Mouse (Mus musculus) hindbrain, embryonic 10.5 days (tissue): ENCODE results near the gene Sytl5. TPM values are rescaled to one million over a fixed set of nuclear protein-coding genes. Genes with fewer than 3 reads are reported as not detected.
A peak's percentile ranks its signal among the peaks of the same experiment; 100 is the strongest.

Experiments
- DNase-seq: peaks from one replicate; pipeline ENCODE4 v3.0.0-alpha.2; 2017; ENCODE audit warnings: low spot score
- H3K27ac ChIP-seq: fragments of 300-500 bp; sonication (generic); 2 replicates; pipeline ENCODE4 v1.5.1; 2016; ENCODE audit warnings: mild to moderate bottlenecking, moderate library complexity
- H3K27me3 ChIP-seq: fragments of 300-500 bp; sonication (generic); 2 replicates; pipeline ENCODE4 v1.6.1; 2016; ENCODE audit warnings: mild to moderate bottlenecking; ENCODE audit not compliant: poor library complexity, insufficient read depth, severe bottlenecking
- H3K36me3 ChIP-seq: fragments of 300-500 bp; sonication (generic); 2 replicates; pipeline ENCODE4 v1.6.1; 2016; ENCODE audit warnings: mild to moderate bottlenecking, moderate library complexity
- H3K4me1 ChIP-seq: fragments of 300-500 bp; sonication (generic); replicated peaks from 2 replicates; pipeline ENCODE4 v1.6.1; 2016; ENCODE audit warnings: mild to moderate bottlenecking
- H3K4me3 ChIP-seq: fragments of 300-500 bp; sonication (generic); 2 replicates; pipeline ENCODE4 v1.5.1; 2016; ENCODE audit warnings: mild to moderate bottlenecking, moderate library complexity
- H3K9me3 ChIP-seq: fragments of 300-500 bp; sonication (generic); 2 replicates; pipeline ENCODE4 v1.6.1; 2016; ENCODE audit warnings: mild to moderate bottlenecking, moderate library complexity
- WGBS: fragments of 180-500 bp; shearing (Covaris S2); methylation state at CpG from one replicate; pipeline ENCODE4 v1.1.7; 2016; 5-methylcytosine and 5-hydroxymethylcytosine counted together
- polyA plus RNA-seq: library from polyadenylated mRNA; unstranded; fragments of >200 nt; fragmentation: Nextera tagmentation; extraction: Ambion mirVana; gene quantifications from 2 replicates; pipeline ENCODE4 v1.2.1, GENCODE M21; 2016

The Sytl5 gene
- 0.11 and 0.22 TPM in 2 replicates for polyA plus RNA-seq

DNA sequence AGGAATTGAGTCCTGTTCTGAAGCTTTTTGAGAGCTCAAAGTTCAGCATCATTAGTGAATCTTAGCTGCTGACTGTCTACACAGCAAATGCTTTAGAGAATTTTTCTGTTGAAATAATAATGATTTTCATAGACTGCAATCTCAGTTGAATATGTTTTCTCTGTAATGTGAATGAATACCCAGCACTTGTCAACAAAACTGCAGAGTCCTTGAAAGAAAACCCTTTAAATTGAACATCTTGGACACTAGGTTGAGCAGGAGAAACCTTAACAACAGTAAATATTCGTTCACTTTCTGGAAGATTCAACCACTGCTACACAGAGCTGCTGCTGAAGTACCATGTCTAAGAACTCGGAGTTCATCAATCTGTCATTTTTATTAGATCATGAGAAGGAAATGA, at the start of gene Sytl5:
Sytl5 (plus strand) TSS at position 301 of the 400 bp plus-strand sequence.
- no peak for DNase-seq
- no peaks in the 10 kb centered on the region for H3K27me3 ChIP-seq

DNA sequence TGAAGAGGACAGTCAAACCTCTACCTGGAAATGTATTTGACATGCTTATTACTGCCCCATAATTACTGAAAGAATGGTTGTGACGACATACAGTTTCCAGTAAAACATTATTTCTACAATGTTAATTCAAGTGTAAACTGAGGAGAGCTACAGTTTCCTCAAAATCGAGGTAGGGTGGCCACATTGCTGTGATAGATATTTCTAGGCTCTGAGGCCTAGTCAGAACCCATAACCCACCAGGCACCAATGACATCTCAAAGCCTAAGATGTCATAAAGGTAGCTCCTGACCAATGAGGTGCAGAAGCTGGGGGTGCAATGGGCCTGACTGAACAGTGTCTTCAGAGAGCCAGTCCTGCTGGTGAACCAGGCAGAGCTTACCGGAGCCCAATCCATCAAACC, 38.8 kb upstream of the Sytl5 start, which contains the start of gene Hypm:
Hypm (plus strand) TSS at position 301 of the 400 bp plus-strand sequence.
- Histone ChIP-seq H3K36me3 (no peaks in the 10 kb centered on the region), H3K27ac (no peak within 1 kb of the TSS), H3K4me3 (no peak within 1 kb of the TSS), H3K27me3 (no peaks in the 10 kb centered on the region), H3K9me3 (no peaks in the 10 kb centered on the region), H3K4me1 (no peaks in the 10 kb centered on the region)
- WGBS: 83% methylated on average over 3 of the region's 3 CpGs
- no peak for DNase-seq

More for the DNA sequence above, at the start of gene Sytl5:
- Histone ChIP-seq H3K36me3 (no peaks in the 10 kb centered on the region), H3K27ac (no peak within 1 kb of the TSS), H3K4me3 (no peak within 1 kb of the TSS), H3K9me3 (no peaks in the 10 kb centered on the region), H3K4me1 (no peaks in the 10 kb centered on the region)
- WGBS: 72% methylated on average over 2 of the region's 2 CpGs

DNA sequence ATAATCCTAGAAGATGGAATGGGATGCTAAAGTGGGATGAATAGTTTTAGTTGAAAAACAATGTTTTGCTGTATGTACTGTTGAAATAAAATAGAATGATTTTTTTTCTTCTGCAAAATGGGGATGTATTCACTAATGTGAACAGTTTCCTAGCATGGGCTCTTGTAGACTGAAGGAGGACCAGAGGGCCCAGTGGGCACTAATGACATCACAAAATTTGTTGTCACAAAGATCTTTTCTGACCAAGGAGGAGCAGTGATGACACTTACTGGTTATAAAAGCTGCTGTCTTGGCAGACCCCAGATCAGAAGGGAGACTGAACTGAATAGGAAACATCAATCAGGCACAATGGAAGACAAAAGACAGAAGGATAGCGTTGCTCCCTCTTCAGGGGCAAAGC, 36.0 kb upstream of the Sytl5 start, which contains the start of gene H2al3:
H2al3 (plus strand) TSS at position 301 of the 400 bp plus-strand sequence.
- H3K9me3 ChIP-seq: no peaks in the 10 kb centered on the region
- no peaks in the 10 kb centered on the region for H3K36me3 ChIP-seq
- H3K4me3 ChIP-seq: no peak within 1 kb of the TSS
- WGBS: 48% methylated on average over 1 of the region's 1 CpGs
- H3K4me1 ChIP-seq: no peaks in the 10 kb centered on the region
- H3K27me3 ChIP-seq: no peaks in the 10 kb centered on the region
- H3K27ac ChIP-seq: no peak within 1 kb of the TSS
- no peak for DNase-seq

DNA sequence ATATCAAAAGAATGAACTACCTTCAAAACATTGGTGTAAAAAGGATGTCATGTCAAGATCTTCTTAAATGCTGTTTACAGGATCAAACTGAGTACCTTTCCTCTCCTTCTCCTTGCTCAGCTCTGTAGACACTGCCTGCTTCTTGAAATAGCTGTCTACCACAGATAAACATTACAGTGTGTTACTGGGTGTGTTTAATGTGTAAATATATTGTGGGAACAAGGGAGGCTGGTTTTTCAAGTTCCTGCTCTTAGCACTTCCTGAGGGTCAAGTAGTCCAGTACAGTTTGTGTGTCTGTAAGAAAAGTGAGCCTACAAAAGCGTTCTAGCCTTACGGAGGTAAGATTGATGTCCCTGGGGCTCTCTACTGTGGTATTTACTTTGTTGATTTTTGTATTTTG, 23.6 kb upstream of the Sytl5 start:
- H3K9me3 ChIP-seq: no peaks in the 10 kb centered on the region
- no peaks in the 10 kb centered on the region for H3K4me1 ChIP-seq
- no peaks in the 10 kb centered on the region for H3K27me3 ChIP-seq
- DNase-seq: no peak
- H3K4me3 ChIP-seq: no peak overlapping the region
- WGBS: 93% methylated on average over 2 of the region's 2 CpGs
- no peak overlapping the region for H3K27ac ChIP-seq
- H3K36me3 ChIP-seq: no peaks in the 10 kb centered on the region

DNA sequence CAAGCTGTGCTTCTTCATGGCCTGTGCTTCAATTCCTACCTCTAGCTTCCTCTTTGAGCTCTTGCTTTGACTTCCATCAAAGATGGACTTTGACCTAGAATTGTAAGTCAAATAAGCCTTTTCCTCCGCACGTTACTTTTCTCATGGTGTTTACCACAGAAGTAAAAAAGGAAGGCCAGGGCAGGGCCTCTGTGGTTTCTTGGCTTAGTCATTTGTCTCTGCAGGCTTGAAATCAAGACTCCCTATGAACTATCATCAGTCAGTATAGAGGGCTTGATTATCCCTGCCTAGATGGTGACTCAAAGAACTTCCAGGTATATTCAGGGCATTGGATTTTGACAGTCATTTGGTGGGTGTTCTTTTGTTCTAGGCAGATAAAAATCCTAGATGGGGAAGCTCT, 9.9 kb upstream of the Sytl5 start:
- no peaks in the 10 kb centered on the region for H3K36me3 ChIP-seq
- H3K27ac ChIP-seq: no peak overlapping the region
- no peak for DNase-seq
- H3K4me1 ChIP-seq: no peaks in the 10 kb centered on the region
- 90% methylated on average over 2 of the region's 2 CpGs for WGBS
- no peak overlapping the region for H3K4me3 ChIP-seq
- no peaks in the 10 kb centered on the region for H3K27me3 ChIP-seq
- no peaks in the 10 kb centered on the region for H3K9me3 ChIP-seq

DNA sequence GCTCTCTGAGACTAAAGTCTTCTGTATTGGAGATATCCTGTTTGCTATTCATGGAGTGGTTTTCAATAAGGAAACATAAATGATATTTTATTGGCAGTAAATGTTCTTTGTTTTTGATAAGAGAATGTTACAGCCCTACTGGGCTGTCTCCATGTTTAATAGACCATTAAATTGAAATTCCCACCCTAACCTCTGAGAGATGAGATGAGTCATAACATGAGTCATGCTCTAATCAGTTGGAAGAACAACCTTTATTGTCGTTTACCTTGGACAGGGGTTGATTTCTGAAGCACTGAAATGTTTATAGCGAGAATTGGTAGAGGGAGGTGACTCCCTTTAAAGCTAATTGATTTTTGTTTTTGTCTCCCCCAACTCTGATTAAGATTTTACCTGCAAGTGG, 24.1 kb downstream of the Sytl5 start:
- H3K27ac ChIP-seq: no peak overlapping the region
- H3K4me1 ChIP-seq: no peaks in the 10 kb centered on the region
- WGBS: 64% methylated on average over 2 of the region's 2 CpGs
- no peak for DNase-seq
- H3K4me3 ChIP-seq: no peak overlapping the region
- no peaks in the 10 kb centered on the region for H3K9me3 ChIP-seq
- no peaks in the 10 kb centered on the region for H3K27me3 ChIP-seq
- H3K36me3 ChIP-seq: no peaks in the 10 kb centered on the region

DNA sequence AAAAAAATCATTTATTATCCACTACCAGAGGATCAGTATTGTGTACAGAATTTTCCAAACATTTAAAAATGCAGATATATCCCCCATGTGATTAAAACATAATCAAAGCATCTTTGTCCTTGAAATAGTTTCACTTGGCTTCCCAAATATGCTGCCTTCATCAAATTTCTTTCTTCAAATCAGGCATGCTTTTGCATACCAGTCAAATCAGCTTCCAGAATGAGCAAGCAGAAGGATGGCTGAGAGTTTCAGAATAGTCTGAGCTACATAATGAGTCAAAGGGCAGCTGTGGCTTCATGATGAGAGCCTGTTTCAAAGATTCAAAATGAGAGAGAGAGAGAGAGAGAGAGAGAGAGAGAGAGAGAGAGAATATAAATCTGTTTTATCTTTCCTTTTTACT, 48.4 kb downstream of the Sytl5 start:
- DNase-seq: no peak
- H3K36me3 ChIP-seq: no peaks in the 10 kb centered on the region
- no peaks in the 10 kb centered on the region for H3K9me3 ChIP-seq
- no peaks in the 10 kb centered on the region for H3K4me1 ChIP-seq
- no peaks in the 10 kb centered on the region for H3K27me3 ChIP-seq
- no peak overlapping the region for H3K27ac ChIP-seq
- H3K4me3 ChIP-seq: no peak overlapping the region

DNA sequence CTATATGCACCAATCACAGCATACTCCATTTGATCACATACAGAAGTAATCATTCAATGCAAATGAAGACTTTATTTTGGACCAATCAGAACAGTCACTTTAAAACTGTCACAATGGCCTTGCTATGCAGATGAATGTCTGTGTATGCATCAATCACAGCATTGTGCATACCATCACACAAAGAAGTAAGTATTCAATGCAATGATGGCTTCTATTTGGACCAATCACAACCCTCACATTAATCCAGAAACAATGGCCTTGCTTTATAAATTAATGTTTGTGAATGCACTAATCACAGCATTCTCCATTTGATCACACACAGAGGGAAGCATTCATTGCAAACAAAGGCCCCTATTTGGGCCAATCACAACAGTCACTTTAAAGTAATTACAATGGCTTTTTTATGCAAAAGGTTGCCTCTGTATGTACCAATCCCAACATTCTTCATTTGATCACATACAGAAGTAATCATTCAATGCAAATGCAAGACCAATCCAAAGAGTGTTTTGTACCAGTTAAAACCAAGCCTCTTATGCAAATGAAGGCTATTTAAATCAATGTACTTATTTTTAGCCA, 98.8 kb downstream of the Sytl5 start:
- H3K4me1 ChIP-seq: no peaks in the 10 kb centered on the region
- no peaks in the 10 kb centered on the region for H3K27me3 ChIP-seq
- H3K9me3 ChIP-seq: no peaks in the 10 kb centered on the region
- no peak overlapping the region for H3K27ac ChIP-seq
- H3K36me3 ChIP-seq: no peaks in the 10 kb centered on the region
- H3K4me3 ChIP-seq: no peak overlapping the region
- DNase-seq: no peak

DNA sequence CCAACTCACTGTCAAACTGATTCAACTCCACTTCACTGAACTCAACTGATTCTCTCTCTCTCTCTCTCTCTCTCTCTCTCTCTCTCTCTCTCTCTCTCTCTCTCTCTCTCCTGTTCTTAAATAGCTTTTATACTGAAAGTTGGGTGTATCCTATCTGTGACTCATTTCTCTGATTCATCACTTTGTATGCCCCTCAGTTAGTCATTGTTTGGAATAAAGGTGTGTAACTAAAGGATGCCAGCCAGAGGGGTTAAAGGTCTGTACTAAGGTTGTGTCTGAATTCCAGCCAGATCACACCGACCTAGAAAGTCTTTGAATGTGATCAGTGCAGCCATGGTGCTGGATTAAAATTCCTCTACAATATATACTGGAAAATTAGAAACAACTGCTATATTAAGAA, 115.3 kb downstream of the Sytl5 start:
- Histone ChIP-seq H3K27ac (no peak overlapping the region), H3K27me3 (no peaks in the 10 kb centered on the region), H3K36me3 (no peaks in the 10 kb centered on the region), H3K4me1 (no peaks in the 10 kb centered on the region), H3K9me3 (no peaks in the 10 kb centered on the region), H3K4me3 (no peak overlapping the region)
- 84% methylated on average over 1 of the region's 1 CpGs for WGBS
- no peak for DNase-seq

DNA sequence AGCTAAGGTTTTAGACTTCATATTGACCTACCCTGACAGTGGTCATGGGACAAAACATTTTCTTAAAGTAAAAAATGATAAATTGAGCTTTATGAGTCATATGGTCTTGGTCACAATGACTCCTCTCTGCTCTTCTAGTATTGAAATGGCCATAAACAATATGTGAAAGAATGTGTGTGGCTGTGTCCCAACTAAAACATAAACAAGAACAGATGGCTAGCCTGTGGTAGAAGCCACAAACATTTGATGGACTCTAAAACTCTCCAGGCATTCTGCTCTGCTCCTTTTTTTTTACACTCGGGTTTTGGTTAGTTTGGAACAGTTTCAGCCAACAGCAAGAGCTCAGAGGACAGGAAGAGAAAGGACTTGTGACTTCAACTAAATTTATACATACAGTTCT, 120.5 kb downstream of the Sytl5 start:
- no peak for DNase-seq
- no peaks in the 10 kb centered on the region for H3K9me3 ChIP-seq
- no peak overlapping the region for H3K4me3 ChIP-seq
- no peaks in the 10 kb centered on the region for H3K27me3 ChIP-seq
- WGBS: 58% methylated on average over 1 of the region's 1 CpGs
- H3K4me1 ChIP-seq: no peaks in the 10 kb centered on the region
- H3K36me3 ChIP-seq: no peaks in the 10 kb centered on the region
- no peak overlapping the region for H3K27ac ChIP-seq

DNA sequence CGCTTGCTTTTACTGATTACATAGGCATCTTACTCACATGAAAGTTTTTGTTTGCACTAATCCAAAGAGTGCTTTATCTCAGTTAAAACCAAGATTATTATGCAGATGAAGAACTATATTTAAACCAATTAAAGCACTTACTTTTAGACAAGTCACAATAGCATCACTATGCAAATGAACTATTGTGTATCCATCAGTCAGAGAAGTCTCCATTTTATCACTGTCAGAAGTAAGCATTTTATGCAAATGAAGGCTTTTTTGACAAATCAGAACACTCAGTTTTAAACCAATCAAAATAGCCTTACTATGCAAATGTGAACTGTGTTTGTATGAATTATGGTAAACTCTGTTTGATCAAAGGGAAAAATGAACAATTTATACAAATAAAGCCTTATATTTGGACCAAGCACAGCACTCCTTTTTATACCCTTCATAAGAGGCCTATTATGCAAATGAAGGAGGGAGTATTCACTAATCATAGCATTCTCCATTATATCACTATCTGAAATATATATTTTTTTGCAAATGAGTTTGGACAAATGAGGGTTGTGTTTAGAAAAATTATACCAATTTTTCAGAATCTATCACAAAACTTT, 122.4 kb downstream of the Sytl5 start:
- no peak for DNase-seq
- Histone ChIP-seq H3K9me3 (no peaks in the 10 kb centered on the region), H3K4me3 (no peak overlapping the region), H3K27ac (no peak overlapping the region), H3K36me3 (no peaks in the 10 kb centered on the region), H3K4me1 (no peaks in the 10 kb centered on the region), H3K27me3 (no peaks in the 10 kb centered on the region)
- 92% methylated on average over 1 of the region's 1 CpGs for WGBS

DNA sequence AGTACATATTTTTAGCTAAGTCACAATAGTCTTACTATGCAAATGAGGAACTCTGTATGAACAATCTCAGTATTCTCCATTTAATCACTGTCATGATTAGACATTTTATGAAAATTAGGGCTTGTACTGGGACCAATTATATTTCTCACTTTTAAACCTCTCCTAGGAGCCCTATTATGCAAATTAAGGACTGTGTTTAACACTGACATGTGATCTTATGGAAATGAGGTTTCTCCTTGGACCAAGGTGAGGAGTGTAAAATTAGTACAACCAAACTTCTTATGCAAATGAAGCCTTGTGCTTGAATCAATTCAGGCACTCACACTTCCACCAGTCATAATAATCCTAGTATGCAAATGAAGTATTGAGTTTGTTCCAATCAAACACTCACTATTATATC, 124.8 kb downstream of the Sytl5 start:
- H3K27me3 ChIP-seq: no peaks in the 10 kb centered on the region
- no peak overlapping the region for H3K4me3 ChIP-seq
- no peaks in the 10 kb centered on the region for H3K4me1 ChIP-seq
- H3K36me3 ChIP-seq: no peaks in the 10 kb centered on the region
- no peak overlapping the region for H3K27ac ChIP-seq
- no peak for DNase-seq
- H3K9me3 ChIP-seq: no peaks in the 10 kb centered on the region

DNA sequence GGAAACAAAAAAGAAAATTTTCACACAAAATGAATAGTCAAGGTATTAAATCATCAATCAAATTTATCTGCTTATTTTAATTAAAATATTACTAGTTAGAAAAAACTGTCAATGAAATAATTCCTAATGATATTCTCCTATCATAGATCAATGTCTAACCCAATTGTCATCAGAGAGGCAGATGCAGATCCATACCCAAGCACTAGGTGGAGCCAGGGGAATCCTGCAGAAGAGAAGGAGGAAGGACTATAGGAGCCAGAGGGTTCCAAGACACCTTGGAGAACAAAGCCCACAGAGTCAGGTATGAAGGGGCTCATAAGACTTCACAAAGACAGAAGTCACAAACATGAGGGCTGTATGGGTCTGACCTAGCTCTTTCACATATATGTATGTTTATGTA, 149.2 kb downstream of the Sytl5 start:
- Histone ChIP-seq H3K27me3 (no peaks in the 10 kb centered on the region), H3K4me1 (no peaks in the 10 kb centered on the region), H3K9me3 (no peaks in the 10 kb centered on the region), H3K36me3 (no peaks in the 10 kb centered on the region), H3K4me3 (no peak overlapping the region), H3K27ac (no peak overlapping the region)
- DNase-seq: peak; percentile 3
